Mouse (Mus musculus) G1E-ER4 (cell line): Measurements from ENCODE around the gene Hrg. TPM values are rescaled to one million over a fixed set of nuclear protein-coding genes. Genes with fewer than 3 reads are reported as not detected.

Source experiments
- GATA1 ChIP-seq: IDR thresholded peaks from one replicate; pipeline ENCODE4 v1.8.0; 2012; ENCODE audit warnings: low read length, inconsistent platforms
- polyA plus RNA-seq: library from polyadenylated mRNA; stranded (reverse); fragments of >175 nt; gene quantifications from 2 replicates; pipeline ENCODE4 v1.2.3, GENCODE M21; 2012

Hrg gene
- not detected in 2 replicates for polyA plus RNA-seq

GRCm38 (mm10) chr16:22950840-22951395 lies at the start of gene Hrg:
Hrg (plus strand) TSS chr16:22951072.
- TF ChIP-seq GATA1, result no peak

DNA sequence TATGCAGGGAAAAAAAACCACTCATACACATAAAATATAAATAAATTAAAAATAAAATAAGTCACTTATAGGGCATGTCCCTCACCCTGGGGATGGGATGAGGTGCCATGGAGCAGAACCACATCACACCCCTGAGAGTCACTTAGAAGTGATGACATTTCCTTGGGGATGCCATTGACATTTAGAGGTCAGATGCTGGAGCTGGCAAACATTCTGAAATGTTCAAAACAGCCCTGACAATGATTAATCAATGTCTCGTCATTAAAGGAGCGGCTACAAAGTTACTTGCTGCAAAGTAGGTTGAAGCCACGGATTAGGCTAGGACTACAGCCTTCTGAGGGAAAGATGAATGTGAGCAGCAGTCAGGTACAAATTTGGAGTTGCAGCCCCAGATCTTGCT lies 49.5 kb upstream of the Hrg start:
- TF ChIP-seq GATA1, result no peak

- TF ChIP-seq GATA1, result no peak
These were observed 41.6 kb upstream of the Hrg start for GRCm38 (mm10) chr16:22909290-22909689.

DNA sequence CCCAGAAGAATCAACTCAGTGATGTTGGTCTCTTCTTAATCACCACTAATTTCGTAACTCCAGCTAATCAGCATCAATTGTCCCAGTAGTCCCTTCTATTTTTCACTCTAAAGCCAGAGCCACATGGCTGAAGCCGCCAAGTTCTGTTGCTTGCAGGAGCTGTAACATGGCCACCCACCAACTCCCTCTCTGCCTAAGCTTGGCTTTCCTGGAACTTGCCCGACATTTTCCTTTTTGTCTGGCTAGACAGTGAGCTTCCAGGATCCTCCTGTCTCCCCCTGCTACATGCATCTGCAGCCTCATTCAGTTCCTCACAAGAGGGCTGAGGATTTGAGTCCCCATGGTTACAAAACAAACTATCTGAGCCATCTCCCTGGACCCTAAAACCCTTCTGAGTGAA lies 38.9 kb upstream of the Hrg start:
- no peak for TF ChIP-seq GATA1

GRCm38 (mm10) chr16:22912886-22913285 lies 38.0 kb upstream of the Hrg start:
- TF ChIP-seq GATA1, result no peak

GRCm38 (mm10) chr16:22914276-22914675 lies 36.6 kb upstream of the Hrg start:
- no peak for TF ChIP-seq GATA1

GRCm38 (mm10) chr16:22918034-22918433 lies 32.8 kb upstream of the Hrg start, which contains the start of gene Fetub:
Fetub (plus strand) TSS chr16:22918334.
- no peak for TF ChIP-seq GATA1

DNA sequence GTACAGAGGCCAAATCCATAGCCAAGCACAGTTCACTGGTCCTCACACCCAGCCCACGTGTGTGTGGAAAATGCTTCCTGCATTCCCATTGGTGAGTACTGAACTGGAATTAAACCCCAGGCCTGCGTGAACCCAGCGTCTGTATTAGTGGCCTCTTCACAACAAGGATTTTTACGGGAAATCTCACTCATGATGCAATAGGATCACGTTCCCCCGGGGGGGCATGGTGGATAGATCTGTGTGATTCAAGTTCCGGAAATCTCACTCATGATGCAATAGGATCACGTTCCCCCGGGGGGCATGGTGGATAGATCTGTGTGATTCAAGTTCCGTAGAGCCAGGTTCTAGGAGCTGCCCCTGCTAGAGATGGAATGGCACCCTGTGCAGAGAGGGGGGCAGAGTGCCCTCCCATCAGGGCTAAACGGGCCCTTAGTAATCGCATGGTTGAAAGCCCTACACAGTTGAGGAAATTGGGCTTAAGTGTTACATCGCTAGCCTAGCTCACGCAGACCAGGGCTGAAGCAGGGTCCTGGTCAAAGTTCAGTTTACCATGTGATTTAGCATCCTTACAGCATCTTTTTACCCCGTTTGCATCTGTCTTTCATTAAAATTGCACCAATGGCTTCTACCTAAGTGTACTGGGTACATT lies 32.1 kb upstream of the Hrg start:
- TF ChIP-seq GATA1, result no peak

GRCm38 (mm10) chr16:22919971-22920854 lies 30.7 kb upstream of the Hrg start:
- TF ChIP-seq GATA1, result no peak

GRCm38 (mm10) chr16:22921761-22922160 lies 29.1 kb upstream of the Hrg start:
- TF ChIP-seq GATA1, result no peak

- TF ChIP-seq GATA1, result no peak
These were observed 28.4 kb upstream of the Hrg start for GRCm38 (mm10) chr16:22922433-22922832.

GRCm38 (mm10) chr16:22929575-22929974 lies 21.3 kb upstream of the Hrg start:
- no peak for TF ChIP-seq GATA1

- TF ChIP-seq GATA1, result no peak
These were observed 19.3 kb upstream of the Hrg start for GRCm38 (mm10) chr16:22931431-22932200.

DNA sequence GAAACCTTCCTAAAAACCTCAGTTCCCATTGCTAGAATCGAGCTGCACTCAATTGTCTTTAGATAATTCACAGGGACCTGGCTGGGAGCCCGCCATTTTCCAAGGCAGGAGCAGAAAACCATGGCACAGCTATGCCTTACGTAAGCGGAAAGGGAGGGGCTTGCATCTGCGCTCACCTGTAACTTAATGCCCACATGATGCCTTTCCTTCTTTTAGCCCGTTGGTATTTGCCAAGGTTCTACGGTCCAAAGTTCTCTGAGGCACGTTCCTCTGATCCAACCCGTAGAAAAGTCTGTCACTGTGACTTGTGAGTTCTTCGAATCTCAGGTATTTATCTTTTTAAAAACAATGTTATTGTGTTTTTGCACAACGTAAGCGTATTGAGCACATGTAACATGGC lies 13.2 kb upstream of the Hrg start:
- TF ChIP-seq GATA1, result no peak

DNA sequence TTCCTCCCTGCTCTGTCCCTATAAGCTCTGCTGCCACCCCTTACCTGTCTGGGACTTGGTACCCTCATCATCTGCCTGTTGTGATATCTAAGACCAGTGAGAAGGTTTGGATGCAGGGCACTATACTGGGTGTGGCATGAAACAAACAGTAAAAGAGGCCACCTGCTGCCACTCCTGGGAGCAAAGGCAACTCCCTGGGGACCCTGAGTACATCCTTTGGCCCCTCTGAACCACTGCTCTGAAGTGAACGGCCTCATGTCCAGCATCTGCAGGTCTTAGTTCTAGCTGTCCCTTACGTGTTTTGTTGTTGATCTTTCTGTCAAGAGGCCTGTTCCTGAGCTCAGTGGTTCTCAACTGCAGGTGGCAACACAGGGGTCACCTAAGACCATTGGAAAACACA lies 12.3 kb upstream of the Hrg start:
- TF ChIP-seq GATA1, result no peak
